Mouse (Mus musculus) forebrain, embryonic 10.5 days (tissue): ENCODE results near the gene Fam207a. TPM values are rescaled to one million over a fixed set of nuclear protein-coding genes. Genes with fewer than 3 reads are reported as not detected.

Experiments
- DNase-seq: peaks from one replicate; pipeline ENCODE4 v3.0.0-alpha.2; 2017; ENCODE audit warnings: low spot score; ENCODE audit errors: extremely low spot score
- H3K27ac ChIP-seq: fragments of 300-500 bp; sonication (generic); 2 replicates; pipeline ENCODE4 v1.5.1; 2016; ENCODE audit warnings: mild to moderate bottlenecking
- H3K27me3 ChIP-seq: fragments of 300-500 bp; sonication (generic); 2 replicates; pipeline ENCODE4 v1.6.1; 2016; ENCODE audit warnings: mild to moderate bottlenecking; ENCODE audit not compliant: poor library complexity, severe bottlenecking
- H3K36me3 ChIP-seq: fragments of 300-500 bp; sonication (generic); replicated peaks from 2 replicates; pipeline ENCODE4 v1.6.1; 2016; ENCODE audit warnings: mild to moderate bottlenecking, moderate library complexity
- H3K4me1 ChIP-seq: fragments of 300-500 bp; sonication (generic); 2 replicates; pipeline ENCODE4 v1.6.1; 2016
- H3K4me3 ChIP-seq: fragments of 300-500 bp; sonication (generic); 2 replicates; pipeline ENCODE4 v1.5.1; 2016; ENCODE audit warnings: mild to moderate bottlenecking, moderate library complexity
- H3K9me3 ChIP-seq: fragments of 300-500 bp; sonication (generic); 2 replicates; pipeline ENCODE4 v1.6.1; 2016; ENCODE audit warnings: mild to moderate bottlenecking, moderate library complexity
- WGBS: fragments of 180-500 bp; shearing (Covaris S2); methylation state at CpG from one replicate; pipeline ENCODE4 v1.1.7; 2016; 5-methylcytosine and 5-hydroxymethylcytosine counted together
- polyA plus RNA-seq: library from polyadenylated mRNA; unstranded; fragments of >200 nt; fragmentation: Nextera tagmentation; extraction: Ambion mirVana; gene quantifications from 2 replicates; pipeline ENCODE4 v1.2.1, GENCODE M21; 2016

Fam207a gene
- polyA plus RNA-seq, 1 experiment from 2014 or later, result 43.2 TPM

DNA sequence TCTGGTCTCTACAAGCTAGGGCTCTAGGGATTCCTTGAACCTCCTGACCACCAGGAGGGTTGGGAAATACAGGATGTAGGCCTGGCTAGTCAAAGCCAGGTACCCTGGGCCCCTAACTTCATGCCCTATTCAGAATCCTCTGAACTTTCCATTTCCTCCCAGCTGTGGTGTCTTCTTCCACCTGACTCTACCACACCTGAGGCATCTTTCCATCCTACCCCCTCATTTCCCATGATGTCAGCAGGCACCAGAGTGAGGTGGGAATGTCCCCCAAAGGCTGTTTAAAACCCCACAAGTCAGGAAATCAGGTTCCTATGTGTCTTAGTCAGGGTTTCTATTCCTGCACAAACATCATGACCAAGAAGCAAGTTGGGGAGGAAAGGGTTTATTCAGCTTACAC is 33.8 kb downstream of the Fam207a start:
- H3K9me3 ChIP-seq, result no peaks in the 10 kb centered on the region

DNA sequence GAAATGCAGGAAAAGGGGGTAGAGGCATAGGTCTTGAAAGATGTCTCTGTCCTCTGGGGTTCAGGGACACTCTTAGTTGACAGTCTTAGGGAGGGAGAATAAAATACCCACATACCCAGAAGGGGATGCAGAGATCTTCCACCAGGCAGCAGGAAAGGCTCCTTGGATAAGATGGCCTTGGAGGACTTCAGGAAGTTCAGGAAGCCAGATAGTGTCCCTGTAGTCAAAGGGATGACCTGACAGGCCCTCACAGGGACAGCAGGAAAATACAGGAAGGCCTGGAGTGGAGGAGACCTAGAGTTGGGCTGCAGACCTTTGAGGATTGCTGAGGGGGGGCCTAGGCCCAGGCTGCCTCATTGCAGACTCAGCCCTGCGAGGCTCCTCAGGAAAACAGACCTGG is 35.6 kb downstream of the Fam207a start:
- Histone ChIP-seq H3K27ac (0 out of 2 replicates have a peak overlapping the region, but pooled peaks have one; percentile 4), H3K4me3 (no peak overlapping the region), H3K9me3 (no peaks in the 10 kb centered on the region), H3K4me1 (peaks cover 10% of the 10 kb centered on the region), H3K36me3 (no peaks in the 10 kb centered on the region), H3K27me3 (no peaks in the 10 kb centered on the region)
- no peak for DNase-seq
- WGBS, result 79% methylated on average over 1 of the region's 1 CpGs

More for the DNA sequence above, 33.8 kb downstream of the Fam207a start:
- H3K27me3 ChIP-seq, result no peaks in the 10 kb centered on the region
- no peak overlapping the region for H3K27ac ChIP-seq
- H3K4me1 ChIP-seq, result peaks cover 10% of the 10 kb centered on the region
- peaks cover 15% of the 10 kb centered on the region for H3K36me3 ChIP-seq
- no peak overlapping the region for H3K4me3 ChIP-seq
- DNase-seq, result no peak

DNA sequence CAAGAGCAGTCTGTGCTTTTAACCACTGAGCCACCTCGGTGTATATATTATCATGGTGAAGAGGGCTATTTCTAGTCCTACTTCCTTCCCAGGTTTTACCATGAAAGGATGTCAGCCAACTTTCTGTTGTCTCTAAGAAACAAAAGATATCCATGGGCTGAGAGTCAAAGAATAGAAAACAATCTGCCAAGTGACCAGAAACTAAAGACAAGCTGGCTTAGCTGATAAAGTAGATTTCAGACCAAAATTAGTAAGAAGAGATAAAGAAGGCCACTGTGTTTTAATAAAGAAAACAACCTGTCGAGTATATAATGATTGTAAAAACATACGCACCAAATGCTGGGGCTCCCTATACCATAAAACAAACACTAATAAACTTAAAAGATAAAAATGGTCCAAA is 38.7 kb downstream of the Fam207a start:
- H3K27ac ChIP-seq, result no peak overlapping the region
- WGBS, result 94% methylated on average over 3 of the region's 3 CpGs
- no peak for DNase-seq
- no peaks in the 10 kb centered on the region for H3K9me3 ChIP-seq
- H3K4me1 ChIP-seq, result no peaks in the 10 kb centered on the region
- no peak overlapping the region for H3K4me3 ChIP-seq
- no peaks in the 10 kb centered on the region for H3K36me3 ChIP-seq
- H3K27me3 ChIP-seq, result no peaks in the 10 kb centered on the region

DNA sequence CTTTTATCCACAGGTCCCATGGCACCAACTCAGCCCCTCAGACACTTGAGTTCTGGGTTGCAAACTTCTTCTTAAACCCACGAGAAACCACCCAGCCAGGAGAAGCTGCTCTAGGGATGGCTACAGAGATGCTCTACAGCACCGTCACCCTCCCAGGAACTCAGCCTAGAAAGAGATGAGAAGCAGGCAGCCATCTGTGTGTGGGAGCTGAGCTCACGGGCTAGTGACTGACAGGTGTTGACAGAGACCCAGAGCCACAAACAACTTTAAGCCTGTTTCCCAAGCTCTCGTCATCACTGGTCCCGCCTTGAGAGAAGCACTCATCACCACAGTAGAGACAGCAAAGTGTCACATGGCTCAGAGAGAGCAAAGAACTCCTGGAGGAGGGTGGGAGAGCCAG is 43.4 kb downstream of the Fam207a start:
- WGBS, result 89% methylated on average over 5 of the region's 5 CpGs
- no peaks in the 10 kb centered on the region for H3K36me3 ChIP-seq
- DNase-seq, result no peak
- H3K9me3 ChIP-seq, result no peaks in the 10 kb centered on the region
- no peak overlapping the region for H3K4me3 ChIP-seq
- no peaks in the 10 kb centered on the region for H3K4me1 ChIP-seq
- no peak overlapping the region for H3K27ac ChIP-seq
- no peaks in the 10 kb centered on the region for H3K27me3 ChIP-seq

DNA sequence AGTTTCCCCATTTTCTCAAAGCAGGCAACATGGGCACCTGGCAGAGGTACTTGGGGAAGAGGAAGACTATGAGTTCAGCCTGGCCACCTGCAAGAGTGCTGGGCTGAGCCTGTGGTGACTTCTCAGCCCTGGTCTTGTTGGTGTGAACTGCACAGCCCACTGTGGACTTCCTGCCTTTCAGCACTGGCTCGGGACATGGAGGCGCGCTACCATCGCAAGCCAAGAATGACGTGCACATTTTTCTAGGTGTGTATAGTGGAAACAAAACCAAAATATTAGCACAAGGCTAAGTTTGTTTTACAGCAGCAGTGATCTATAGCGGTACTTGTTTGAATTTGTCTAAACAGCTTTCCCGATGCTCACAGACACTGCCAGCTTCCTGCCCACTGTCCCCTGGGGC is 44.1 kb downstream of the Fam207a start:
- no peaks in the 10 kb centered on the region for H3K9me3 ChIP-seq
- WGBS, result 93% methylated on average over 7 of the region's 7 CpGs
- DNase-seq, result no peak

DNA sequence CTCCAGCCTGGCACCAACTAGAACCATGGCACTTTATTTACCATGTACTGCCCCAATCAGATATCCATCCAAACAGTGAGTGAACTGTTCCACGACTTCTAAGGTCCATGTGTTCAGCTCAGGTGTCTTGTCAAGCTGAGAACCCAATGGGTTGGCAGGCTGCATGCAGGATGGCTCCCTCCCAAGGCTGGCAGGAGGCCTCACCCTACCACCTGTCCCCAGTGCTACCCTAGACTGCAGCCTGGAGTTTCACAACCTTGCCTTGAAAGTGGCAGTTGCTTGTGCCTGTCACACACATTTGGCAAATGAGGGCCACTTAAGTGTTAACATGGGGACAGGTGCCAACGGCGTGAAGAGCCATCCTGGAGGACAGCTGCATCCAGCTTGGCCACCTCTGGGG is 44.8 kb downstream of the Fam207a start:
- Histone ChIP-seq H3K4me3 (no peak overlapping the region), H3K9me3 (no peaks in the 10 kb centered on the region), H3K27ac (no peak overlapping the region), H3K36me3 (no peaks in the 10 kb centered on the region), H3K27me3 (no peaks in the 10 kb centered on the region), H3K4me1 (no peaks in the 10 kb centered on the region)
- DNase-seq, result no peak
- 83% methylated on average over 3 of the region's 3 CpGs for WGBS

More for the DNA sequence above, 44.1 kb downstream of the Fam207a start:
- H3K4me3 ChIP-seq, result no peak overlapping the region
- no peak overlapping the region for H3K27ac ChIP-seq
- no peaks in the 10 kb centered on the region for H3K36me3 ChIP-seq
- no peaks in the 10 kb centered on the region for H3K4me1 ChIP-seq
- H3K27me3 ChIP-seq, result no peaks in the 10 kb centered on the region

DNA sequence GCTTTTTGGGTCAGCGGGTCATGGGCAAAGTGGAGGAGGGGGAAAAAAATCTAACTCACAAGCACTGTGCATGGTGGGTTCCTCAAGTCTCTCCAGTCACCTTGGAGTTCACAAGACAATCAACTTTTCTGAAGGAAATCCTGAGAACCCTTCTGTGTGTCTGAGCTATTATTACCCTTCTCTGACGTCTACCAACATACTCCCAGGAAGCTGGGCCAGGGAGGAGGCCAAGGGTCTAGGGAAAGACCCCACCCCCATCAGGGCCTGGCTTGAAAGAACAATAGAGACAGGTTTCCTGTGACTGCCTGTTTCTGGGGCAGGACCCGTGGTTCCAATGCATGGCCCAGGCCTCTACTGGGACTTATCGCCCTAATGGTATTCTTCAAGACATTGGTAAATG is 46.9 kb downstream of the Fam207a start:
- WGBS, result 72% methylated on average over 4 of the region's 4 CpGs
- no peaks in the 10 kb centered on the region for H3K4me1 ChIP-seq
- 0 out of 2 replicates have a peak overlapping the region, but pooled peaks have one; percentile 0 for H3K27ac ChIP-seq
- H3K9me3 ChIP-seq, result no peaks in the 10 kb centered on the region
- DNase-seq, result no peak
- H3K4me3 ChIP-seq, result no peak overlapping the region
- no peaks in the 10 kb centered on the region for H3K36me3 ChIP-seq
- no peaks in the 10 kb centered on the region for H3K27me3 ChIP-seq

DNA sequence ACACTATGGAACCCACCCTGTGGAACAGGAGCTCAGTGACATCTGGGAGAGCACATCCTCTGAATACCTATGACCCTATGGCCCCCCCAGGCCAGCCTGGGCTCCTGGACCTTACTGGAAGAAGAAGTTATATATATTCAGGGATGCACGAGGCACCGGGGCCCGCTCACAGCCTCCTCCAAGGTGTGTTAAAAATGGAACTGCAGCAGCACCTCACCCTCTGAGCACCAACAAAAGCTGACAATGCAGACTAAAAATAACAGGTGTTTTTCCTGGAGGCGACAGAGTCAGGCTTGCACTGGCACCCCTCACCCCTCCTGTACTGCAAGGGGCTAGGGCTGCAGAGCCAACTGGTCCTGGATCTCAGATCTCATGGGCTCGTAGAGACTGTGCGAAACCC is 48.2 kb downstream of the Fam207a start:
- no peaks in the 10 kb centered on the region for H3K27me3 ChIP-seq
- DNase-seq, result no peak
- 88% methylated on average over 6 of the region's 6 CpGs for WGBS
- H3K27ac ChIP-seq, result no peak overlapping the region
- no peaks in the 10 kb centered on the region for H3K36me3 ChIP-seq
- no peaks in the 10 kb centered on the region for H3K4me1 ChIP-seq
- H3K4me3 ChIP-seq, result no peak overlapping the region
- no peaks in the 10 kb centered on the region for H3K9me3 ChIP-seq

DNA sequence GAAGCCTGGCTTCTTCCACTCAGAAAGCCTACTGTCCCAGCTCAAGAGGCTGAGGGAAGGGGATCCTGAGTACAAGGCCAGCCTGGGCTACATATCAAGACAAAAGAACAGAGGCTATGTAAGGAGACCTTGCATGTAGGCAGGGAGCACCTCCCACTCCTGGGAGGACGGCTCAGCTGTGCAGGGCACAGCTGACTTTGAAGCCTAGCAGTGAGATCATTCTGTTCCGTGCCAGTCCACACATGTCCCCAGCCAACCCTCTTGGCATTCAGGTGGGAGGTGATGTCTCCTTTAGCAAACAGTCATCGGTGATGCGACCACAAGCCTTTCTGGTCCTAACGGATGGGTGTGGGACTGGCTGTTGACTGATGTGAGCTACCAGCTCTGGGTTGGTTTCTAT is 49.7 kb downstream of the Fam207a start:
- Histone ChIP-seq H3K36me3 (no peaks in the 10 kb centered on the region), H3K27ac (no peak overlapping the region), H3K27me3 (no peaks in the 10 kb centered on the region), H3K4me1 (no peaks in the 10 kb centered on the region), H3K9me3 (no peaks in the 10 kb centered on the region), H3K4me3 (no peak overlapping the region)
- DNase-seq, result no peak
- 90% methylated on average over 5 of the region's 5 CpGs for WGBS

DNA sequence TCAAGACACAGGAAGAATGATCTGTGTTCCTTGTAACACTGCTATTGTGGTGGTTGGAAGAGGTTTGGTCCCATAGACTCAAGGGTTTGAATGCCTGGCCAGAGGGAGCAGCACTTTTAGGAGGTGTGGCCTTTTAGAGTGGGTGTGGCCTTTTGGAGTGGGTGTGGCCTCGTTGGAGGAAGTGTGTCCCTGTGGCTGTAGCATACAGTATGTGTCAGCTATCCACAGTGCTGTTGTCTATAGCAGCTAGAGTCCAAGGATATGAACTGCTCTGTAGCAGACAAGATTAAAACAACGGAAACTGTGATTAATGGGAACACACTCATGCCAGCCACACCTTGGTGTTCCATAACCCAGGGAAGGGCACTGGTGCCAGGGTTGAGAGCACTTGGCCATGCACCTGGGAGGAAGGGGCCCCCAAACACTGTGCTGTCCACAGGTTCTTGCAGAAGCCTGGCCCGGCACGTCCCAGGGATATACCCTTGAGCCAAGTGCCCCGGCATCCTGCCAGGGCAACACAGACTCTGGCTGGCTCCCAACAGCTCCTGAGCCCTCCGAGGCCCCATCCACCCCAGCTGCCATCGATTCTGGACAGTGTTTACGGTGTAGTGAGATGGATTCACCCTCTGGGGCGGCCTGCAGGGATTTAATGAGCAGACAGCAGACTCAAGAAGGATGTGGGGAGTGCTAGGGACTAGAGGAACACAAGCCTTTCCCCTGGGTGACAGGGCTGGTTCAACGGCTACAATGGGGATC is 51.2 kb downstream of the Fam207a start:
- WGBS, result 84% methylated on average over 10 of the region's 10 CpGs
- H3K27me3 ChIP-seq, result no peaks in the 10 kb centered on the region

DNA sequence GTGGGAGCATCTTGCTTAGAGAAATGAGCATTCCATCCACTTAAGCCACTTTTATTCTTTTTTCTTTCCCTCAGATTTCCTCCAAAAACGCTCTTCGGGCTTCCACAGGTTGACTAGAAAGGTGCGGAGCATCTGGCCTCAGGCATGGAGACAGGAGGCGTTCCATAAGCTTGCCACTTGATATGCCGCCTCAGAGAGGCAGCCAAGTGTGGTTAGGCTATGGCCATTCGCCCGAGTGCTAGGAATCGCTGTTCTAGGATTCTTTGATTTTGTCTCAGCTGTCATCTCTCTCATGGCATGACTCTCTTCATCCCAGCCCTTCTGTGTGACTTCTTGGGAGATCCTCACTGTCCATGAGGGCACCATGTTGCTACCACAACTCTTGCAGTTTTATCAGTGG is 54.4 kb downstream of the Fam207a start:
- Histone ChIP-seq H3K4me3 (no peak overlapping the region), H3K36me3 (no peaks in the 10 kb centered on the region), H3K27me3 (no peaks in the 10 kb centered on the region), H3K9me3 (no peaks in the 10 kb centered on the region), H3K4me1 (no peaks in the 10 kb centered on the region), H3K27ac (no peak overlapping the region)
- WGBS, result 90% methylated on average over 8 of the region's 8 CpGs
- DNase-seq, result no peak

More for the DNA sequence above, 51.2 kb downstream of the Fam207a start:
- Histone ChIP-seq H3K36me3 (no peaks in the 10 kb centered on the region), H3K9me3 (no peaks in the 10 kb centered on the region), H3K27ac (no peak overlapping the region), H3K4me1 (no peaks in the 10 kb centered on the region), H3K4me3 (no peak overlapping the region)
- DNase-seq, result no peak

DNA sequence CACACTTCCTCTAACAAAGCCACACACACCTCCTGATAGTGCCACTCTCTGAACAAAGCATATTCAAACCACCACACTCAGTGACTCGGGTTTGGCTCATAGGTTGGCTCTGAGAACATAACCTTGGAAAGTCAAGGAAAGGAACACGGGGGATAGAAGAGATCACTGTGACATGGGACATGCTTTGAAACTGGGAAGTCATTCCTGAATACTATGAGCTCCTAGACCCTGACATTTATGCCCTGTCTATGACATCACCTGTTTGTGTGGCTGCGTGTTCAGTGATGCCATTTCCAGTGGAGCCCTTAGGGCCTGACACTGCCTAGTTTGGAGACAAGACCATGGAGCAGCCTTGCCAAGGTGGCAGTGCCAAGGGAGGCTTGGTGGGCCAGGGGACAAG is 57.9 kb downstream of the Fam207a start:
- no peaks in the 10 kb centered on the region for H3K4me1 ChIP-seq
- no peaks in the 10 kb centered on the region for H3K9me3 ChIP-seq
- DNase-seq, result no peak
- no peak overlapping the region for H3K27ac ChIP-seq
- 87% methylated on average over 3 of the region's 3 CpGs for WGBS
- no peak overlapping the region for H3K4me3 ChIP-seq
- H3K36me3 ChIP-seq, result no peaks in the 10 kb centered on the region
- no peaks in the 10 kb centered on the region for H3K27me3 ChIP-seq

DNA sequence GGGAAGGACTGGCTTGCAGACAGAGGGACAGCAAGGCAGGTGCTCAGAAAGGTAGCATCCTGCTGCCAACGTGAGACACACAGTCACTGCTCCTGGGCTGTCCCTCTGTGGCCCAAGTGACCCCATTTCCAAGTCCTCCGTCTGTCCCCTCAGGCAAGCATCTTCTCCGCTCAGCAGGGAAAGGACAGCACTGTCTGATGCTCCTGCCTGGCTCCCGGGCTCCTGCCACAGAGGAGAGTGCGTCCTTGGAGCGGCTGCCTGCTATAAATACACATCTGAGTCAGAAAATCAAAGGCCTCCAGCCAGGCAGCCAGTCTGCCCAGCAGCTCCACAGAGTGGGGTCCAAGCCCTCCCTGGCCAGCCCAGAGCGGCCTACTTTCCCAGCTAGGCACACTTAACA is 59.1 kb downstream of the Fam207a start:
- no peak for DNase-seq
- H3K4me1 ChIP-seq, result no peaks in the 10 kb centered on the region
- H3K9me3 ChIP-seq, result no peaks in the 10 kb centered on the region
- no peaks in the 10 kb centered on the region for H3K27me3 ChIP-seq
- no peak overlapping the region for H3K27ac ChIP-seq
- 75% methylated on average over 7 of the region's 7 CpGs for WGBS
- no peak overlapping the region for H3K4me3 ChIP-seq
- H3K36me3 ChIP-seq, result no peaks in the 10 kb centered on the region
